Mouse (Mus musculus): ENCODE measurements around the gene Rgcc.

- TF ChIP-seq CTCF (conservative IDR thresholded peaks at IDR 0.05; ENCODE audit: low read length) = no peak
- TF ChIP-seq POU5F1 (IDR thresholded peaks at IDR 0.05; ENCODE audit: borderline replicate concordance, low read length) = no peak
These were observed 29.2 kb downstream of the Rgcc start for GRCm38 (mm10) chr14:79272188-79272694.
